Mouse (Mus musculus) induced T-regulatory cell, adult 2 months (primary cell): ENCODE measurements around the gene Phyh.
A peak's percentile ranks its signal among the peaks of the same experiment; 100 is the strongest.
"Not testable (repeated sequence)": the region's sequence is repeated elsewhere in the genome, so short reads cannot be mapped to it uniquely, and the experiment has no call there.

Experiments used
- DNase-seq: peaks from one replicate; pipeline ENCODE4 v3.0.0-alpha.2; 2012; ENCODE audit warnings: low read depth

Gene Phyh

DNA sequence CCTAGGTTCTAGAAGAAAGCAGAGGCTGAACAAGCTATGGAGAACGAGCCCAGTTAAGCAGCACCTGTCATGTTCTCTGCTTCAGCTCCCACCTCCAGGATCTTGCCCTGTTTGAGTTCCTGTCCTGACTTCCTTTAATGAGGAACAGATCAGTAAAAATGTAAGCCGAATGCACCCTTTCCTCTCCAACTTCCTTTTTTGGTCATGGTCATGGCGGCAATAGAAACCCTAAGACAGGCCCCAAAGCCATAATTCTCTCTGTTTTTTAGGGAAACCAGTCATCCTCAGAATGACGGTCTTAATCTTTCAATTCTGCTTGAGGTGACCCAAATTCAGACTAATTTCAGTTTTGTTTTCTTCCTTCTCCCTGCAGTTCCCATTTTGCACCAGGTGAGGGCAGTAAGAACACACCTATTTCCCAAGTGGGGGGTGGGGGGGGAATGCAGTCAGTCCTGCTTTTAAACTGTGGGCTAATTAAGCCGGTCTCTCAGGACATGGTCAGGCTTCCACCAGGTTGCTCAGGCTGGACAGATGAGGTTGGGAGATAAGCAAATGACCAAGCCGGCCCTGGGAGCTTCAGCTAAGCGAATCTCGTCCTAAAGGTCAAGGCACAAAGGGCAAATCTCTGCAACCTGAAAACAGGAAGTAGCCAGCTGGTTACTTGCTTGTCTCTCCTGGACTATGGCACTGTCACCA, 1.3 kb upstream of the Phyh start:
- peak; percentile 92 for DNase-seq

DNA sequence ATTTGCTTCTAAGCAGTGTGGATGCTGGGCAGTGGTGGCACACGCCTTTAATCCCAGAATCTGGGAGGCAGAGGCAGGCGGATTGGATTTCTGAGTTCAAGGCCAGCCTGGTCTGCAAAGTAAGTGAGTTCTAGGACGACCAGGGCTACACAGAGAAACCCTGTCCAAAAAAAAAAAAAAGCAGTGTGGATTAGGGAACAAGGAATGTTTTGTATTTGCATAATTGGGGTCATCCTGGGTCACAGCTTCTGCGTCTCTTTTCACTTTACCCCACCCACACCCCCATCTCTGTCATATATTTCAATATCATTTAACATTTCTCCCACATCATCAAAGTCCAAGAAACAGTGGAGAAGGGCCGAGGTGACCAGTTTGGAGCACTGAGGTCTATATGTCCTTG, 2.2 kb downstream of the Phyh start:
- no peak for DNase-seq

DNA sequence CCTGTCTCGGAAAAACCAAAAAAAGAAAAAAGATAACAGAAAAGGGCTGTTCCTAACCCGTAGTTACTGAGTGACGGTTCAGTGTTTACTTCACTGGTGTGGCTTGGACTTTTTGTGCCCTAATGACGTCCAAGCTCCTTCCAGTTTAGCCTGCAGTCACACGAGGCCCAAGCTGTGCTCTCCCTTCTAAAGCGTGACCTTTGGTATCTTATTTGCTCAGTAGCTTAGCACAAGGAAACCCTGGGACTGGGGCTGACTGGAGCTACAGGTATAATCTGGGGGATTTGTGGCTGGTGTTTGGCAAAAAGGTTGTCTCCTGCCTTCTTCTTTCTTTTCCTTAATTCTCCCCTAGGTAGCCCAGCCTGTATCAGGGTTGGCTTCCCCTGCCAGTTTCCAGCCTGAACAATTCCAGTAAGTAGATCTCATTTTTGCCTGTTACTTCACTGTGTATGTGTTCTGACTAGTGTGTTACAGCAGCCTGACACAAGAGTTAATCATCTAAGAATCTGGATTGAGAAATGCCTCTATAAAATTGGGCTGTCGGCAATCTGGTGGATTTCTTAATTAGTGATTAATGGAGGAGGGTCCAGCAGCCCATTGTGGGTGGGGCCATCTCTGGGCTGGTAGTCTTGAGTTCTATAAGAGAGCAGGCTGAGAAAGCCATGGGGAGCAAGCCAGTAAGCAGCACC, 3.8 kb downstream of the Phyh start:
- DNase-seq, result no peak

DNA sequence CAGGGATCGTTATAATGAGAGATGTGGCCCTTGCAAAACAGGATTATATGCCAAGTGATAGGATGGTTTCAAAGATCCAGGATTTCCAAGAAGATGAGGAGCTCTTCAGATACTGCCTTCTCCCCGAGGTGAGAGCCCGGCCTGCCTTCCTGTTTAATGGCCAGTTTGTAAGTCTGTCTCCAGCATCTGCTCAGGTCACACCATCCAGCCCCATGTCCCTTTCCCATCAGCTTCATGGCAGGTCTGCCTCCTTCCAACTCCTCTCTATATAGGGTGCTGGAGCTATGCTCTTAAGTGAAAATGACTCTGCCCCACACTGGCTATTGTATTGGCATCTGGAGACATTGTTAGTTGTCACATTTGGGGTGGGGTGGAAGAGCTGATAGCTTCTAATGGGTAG, 8.6 kb downstream of the Phyh start:
- no peak for DNase-seq

DNA sequence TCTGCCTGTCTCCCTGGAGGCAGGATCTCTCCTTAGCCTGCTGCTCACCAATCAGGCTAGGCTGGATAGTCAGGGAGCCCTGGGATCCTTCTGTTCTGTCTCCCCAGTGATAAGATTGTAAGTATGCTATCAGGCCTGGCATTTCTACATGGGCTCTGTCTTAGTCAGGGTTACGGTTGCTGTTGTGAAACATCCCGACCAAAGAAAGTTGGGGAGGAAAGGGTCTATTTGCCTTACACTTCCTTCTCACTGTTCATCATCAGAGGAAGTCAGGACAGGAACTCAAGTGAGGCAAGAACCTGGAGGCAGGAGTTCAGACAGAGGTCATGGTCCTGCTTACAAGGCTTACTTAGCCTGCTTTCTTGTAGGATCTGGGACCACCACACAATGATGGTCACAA, 10.4 kb downstream of the Phyh start:
- DNase-seq, result no peak

DNA sequence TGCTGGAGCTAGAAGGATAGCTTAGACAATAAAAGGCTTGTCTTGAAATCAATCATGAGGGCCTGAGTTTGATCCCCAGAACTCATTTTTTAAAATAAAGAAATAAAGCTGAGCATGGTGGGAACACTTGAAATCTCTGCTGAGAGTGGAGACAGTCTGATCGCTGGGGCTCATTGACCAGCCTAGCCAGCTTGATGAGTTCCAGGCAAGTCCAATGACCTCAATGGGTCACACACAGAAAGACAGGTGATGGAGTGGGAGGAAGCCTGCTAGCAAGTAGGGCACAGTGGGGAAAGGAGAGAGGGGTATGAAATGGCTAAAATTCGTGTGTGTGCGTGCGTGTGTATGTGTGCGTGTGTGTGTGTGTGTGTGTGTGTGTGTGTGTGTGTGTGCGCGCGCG, 15.7 kb downstream of the Phyh start:
- DNase-seq, result no peak

DNA sequence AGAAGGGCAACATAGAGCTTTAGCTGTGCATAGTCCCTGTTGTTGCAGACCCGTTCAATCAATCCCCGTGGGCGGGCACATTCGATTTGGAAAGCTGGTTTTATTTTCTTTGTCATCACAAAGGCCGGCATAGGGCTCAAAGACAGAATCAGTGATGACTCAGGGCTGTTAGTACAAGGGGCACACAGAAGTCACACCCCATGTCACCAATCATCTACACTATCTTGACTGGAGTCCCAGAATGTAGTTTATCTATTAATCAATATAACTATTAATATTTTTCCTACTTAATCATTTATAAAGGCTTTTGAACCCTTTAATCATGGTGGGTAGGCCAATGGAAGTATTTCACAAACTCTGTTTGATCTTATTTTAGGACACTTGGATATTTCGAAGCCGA, 19.1 kb downstream of the Phyh start:
- no peak for DNase-seq

DNA sequence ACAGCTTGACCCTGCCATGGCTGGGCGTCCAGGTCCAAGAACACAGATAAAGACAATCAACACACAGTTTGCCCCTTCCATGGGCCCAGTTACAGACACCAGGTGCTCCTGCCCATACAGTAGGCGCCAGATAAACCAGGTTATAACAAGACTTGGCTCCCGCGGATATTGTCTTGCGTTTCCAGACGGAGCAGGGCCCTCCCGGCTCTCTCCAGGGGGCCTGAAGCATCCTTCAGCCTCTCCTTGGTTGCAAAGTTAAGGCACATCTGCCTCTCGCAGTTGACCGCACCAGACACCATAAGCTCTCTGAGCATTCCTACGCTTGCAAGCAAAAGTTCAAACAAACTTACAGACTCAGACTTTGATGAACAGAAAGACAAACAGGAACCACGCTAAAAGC, 22.0 kb downstream of the Phyh start:
- DNase-seq, result no peak

DNA sequence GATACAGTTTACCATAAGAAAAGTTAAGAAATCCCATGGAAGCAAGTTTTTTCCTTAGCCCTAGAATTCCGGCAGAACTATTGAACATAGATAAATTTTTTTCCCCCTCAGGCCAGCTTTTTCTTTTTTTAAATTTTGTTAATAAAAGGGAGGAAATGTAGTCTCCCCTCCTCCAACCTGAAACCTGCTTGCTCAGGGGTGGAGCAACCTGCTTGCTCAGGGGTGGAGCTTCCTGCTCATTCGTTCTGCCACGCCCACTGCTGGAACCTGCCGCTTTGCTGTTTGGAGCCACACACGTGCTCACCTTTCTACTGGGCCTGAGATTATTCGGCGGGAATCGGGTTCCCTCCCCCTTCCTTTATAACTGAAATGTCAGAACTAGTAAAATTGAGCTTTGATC, 30.9 kb downstream of the Phyh start:
- DNase-seq, result not testable (repeated sequence)

DNA sequence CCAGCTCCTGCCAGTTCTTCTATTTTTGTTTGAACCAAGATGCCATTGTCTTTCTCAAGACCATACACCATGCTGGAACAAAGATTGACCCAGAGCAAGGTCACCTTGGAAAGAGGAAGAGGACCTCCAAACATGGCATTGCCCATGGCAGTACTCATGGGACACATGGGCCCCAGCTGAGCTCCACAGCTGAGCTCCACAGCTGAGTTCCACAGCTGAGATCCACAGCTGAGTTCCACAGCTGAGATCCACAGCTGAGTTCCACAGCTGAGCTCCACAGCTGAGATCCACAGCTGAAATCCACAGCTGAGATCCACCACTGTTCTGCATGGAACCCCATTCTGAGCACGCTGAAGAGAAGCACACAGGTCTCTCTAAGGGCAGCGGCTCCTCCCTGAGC, 32.2 kb downstream of the Phyh start:
- no peak for DNase-seq

DNA sequence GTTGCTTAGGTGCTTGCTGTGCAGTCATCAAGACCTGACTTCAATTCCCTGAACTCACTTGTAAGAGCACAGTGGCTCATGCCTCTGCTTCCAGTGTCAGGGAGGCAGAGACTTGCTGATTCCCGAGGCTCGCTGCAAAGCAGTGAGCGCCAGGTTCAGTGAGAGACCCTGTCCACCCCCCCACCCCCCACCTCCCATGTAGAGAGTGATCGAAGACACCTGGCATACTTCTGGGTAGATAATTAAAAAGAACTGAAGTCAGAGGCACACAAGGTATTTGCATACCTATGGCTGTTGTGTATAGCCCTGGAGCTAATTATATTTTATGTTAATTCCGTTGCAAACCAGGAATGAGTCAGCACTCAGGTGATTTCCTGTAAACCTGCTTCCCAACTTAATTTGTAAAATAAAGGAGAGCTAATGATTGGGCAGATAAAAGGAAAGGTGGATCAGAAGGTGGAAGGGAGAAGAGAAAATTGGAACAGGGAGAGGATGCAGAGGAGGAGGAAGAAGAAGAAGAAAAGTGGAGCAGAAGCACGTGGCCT, 35.5 kb downstream of the Phyh start:
- DNase-seq, result no peak

DNA sequence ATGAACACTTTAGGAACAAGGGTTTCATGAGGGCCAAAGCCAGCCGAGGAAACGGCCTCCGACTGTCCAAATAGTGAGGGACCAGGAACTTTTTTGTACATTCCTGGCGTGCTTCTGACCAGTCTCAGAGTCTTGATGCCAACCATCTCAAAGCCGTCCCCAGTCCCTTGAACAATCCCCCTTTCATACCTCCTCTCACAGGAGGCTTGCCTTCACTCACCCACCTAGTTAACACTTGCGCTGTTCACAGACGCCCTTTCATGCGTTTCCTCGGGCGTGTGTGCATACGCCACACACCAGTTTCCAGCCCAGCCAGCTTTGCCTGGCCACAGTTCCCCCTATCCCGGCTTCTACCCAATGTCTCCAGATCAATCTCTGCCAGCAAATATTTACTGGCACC, 39.2 kb downstream of the Phyh start:
- no peak for DNase-seq

DNA sequence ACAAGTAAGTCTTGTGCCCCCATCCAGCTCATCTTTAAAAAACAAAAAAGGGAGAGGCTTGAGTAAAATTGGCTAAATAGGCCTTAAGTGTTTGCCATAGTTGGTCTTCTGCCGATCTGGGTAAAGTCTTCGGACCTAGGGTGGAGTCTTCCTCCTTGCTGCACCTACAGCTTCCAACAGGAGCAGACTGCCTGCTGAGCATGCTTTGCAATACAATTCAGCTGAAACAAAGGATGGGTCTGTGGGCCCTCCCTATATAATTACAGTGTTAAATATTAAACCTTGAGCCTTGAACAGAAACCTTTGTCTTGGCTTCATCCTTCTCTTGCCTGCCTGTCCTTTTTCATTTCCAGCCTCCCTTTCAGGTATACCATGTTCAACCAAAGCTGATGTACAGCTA, 49.0 kb downstream of the Phyh start:
- DNase-seq, result no peak

DNA sequence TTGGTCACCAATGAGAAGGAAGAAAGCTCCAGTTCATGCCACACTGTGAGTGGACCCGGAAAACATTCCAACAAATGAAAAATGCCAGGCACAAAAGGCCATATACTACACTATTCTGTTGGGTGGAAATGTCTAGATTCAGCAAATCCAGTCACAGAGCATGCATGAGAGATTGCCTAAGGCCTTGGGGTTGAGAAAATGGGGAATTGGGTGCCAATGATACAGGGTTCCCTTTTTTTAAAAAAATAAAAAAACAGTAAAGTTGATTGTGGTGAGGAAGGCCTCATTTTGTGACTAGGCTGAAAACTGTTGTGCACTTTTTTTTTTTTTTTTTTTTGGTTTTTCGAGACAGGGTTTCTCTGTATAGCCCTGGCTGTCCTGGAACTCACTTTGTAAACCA, 50.3 kb downstream of the Phyh start:
- no peak for DNase-seq

DNA sequence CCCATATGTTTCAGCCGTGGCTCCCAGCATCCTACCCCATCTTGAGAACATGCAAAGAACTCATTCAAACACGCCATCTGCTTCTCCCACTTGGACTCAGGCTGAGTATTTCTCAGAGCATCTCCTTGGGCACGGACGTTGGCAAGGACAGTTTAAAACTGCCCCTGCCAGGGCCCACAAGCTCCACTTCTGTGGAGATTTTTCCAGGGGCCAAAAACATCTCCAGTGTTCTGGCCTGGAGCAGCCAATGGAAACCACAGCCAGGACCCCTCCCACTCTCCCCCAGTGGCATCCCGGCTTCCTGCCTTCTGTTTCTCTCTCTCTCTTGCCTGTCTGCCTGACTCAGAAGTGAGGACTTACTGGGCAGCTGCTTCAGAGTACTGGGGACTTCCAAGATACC, 57.0 kb downstream of the Phyh start, which contains the start of gene Ucma:
Gene Ucma, plus strand, starts transcription at position 316 of the 400 bp plus-strand sequence.
- DNase-seq, result no peak

DNA sequence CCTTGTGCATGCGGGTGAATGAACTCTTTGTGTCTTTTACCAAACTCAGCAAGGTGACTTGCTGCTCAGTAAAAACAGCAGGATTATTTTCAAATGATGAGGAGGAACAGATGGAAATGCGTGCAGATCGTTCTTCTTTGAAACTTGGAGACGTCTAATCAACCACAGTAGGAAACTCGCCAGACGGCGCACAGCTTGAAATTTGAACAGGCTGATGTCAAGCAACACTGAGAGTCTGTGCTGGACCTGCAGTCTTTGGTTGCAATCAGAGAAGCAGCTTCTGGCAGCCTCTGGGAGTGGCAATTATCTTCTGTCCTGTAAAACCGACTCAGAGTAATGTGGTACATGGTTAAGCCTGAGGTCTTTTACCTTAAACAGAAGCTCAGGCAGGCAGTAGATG, 59.3 kb downstream of the Phyh start:
- DNase-seq, result no peak

DNA sequence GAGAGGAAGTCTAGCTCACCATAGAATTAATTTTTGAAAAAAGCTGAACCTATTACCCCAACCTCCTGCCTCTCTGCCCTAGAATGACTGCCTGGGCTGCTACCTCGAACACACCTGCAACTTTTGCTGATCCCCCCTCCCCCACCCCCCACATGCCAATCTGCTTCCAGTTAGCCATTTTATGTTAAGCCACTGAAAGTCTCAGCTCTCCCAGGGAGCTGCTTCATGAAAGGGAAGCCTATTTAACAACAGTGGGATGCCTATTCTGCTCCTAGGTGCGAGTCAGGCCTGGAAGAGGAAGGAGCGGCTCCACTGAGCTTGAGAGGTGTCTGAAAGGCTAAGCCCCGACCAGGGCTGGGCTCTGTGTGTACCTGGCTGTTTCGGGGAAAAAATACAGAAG, 65.2 kb downstream of the Phyh start:
- DNase-seq, result no peak

DNA sequence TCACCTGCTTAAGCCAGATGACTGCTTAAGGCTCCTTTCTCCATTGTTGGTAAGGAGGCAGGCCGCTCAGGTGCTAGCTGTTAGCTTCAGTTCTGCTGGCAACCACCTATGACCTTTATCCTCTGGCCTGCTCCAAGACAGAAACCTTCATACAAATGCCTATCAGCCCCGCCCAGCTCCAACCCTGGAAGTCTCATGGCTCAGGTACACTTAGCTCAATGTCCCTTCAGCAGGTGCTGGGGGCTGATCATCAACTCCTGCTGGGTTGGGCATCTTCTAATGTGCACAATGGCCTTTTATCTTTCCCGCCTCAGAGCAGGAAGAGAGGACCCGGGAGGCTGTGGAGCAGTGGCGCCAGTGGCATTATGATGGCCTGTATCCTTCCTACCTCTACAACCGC, 66.2 kb downstream of the Phyh start:
- no peak for DNase-seq

DNA sequence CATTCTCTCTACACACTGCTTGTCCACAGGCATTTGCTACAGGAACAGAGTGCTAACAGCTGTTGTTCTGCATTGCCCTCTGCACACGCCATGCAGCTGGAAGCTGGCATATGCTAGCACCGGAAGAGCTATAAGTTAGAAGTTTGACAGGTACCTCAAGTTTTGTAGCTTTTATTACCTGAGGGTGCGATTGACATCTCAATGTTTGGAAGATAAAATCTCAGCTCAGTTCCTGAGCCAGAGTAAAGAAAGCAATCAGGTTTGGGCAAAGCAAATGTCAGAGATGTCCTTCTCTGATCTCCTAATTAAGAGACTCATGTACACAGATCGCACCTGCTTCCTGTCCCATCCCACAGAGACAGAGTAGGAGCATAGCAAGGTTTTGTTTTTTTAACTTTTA, 68.0 kb downstream of the Phyh start:
- no peak for DNase-seq

DNA sequence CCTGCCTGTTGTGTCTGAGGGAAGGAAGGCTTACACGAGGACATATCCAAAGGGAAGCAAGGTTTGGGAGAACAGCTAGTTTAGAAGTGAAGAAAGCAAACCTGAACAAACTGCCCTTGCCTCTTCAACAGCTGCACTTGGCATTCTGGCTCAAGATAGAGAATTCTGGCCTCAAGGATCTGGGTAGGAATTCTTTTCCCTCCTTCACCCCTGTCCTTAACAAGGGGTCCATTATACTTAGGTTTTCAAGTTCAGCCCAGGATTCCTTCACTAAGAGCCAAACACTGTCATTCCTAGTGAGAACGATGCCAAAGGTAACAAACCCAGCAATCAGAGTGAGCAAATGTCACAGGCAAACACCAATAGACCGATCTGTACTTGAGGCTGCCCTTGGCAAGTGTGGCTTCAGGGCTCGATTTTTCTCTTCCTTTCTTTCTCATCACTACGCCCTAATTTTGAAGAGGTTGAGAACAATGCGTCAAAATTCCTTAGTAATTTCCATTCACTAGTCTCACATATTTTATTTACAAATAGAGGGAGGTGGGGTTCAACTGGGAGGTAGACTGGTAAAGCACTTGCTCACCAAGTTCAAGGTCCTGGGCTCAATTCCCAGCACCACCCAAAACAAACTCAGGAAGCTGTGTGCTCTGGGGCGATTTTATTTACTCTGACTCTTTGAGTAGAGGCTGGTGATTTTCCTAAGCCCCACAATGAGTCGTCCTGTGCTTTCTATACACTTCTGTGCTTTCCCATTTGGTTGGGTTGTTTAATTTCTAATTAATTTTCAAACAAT, 68.8 kb downstream of the Phyh start:
- no peak for DNase-seq
